Mouse (Mus musculus) kidney, embryonic 16.5 days (tissue): ENCODE data around the gene Plekha7. TPM values are rescaled to one million over a fixed set of nuclear protein-coding genes. Genes with fewer than 3 reads are reported as not detected.

Experiments
- ATAC-seq: fragments of 200-750 bp; cut with Nextera tagmentation; 2 replicates; pipeline ENCODE4 v1.8.0; 2017; ENCODE audit warnings: moderate TSS enrichment; ENCODE audit not compliant: low FRiP score, low TSS enrichment
- H3K27ac ChIP-seq: fragments of 300-500 bp; sonication (generic); 2 replicates; pipeline ENCODE4 v1.5.1; 2014; ENCODE audit warnings: low read length
- H3K27me3 ChIP-seq: fragments of 300-500 bp; sonication (generic); 2 replicates; pipeline ENCODE4 v1.6.1; 2014; ENCODE audit warnings: low read length, control low read depth, mixed read lengths; ENCODE audit not compliant: insufficient read depth
- H3K36me3 ChIP-seq: fragments of 300-500 bp; sonication (generic); 2 replicates; pipeline ENCODE4 v1.6.1; 2014; ENCODE audit warnings: low read length, control low read depth, mixed read lengths; ENCODE audit not compliant: insufficient read depth
- H3K4me1 ChIP-seq: fragments of 300-500 bp; sonication (generic); 2 replicates; pipeline ENCODE4 v1.6.1; 2014; ENCODE audit warnings: low read length, control low read depth, mixed read lengths; ENCODE audit not compliant: insufficient read depth
- H3K4me2 ChIP-seq: fragments of 300-500 bp; sonication (generic); replicated peaks from 2 replicates; pipeline ENCODE4 v1.6.1; 2014; ENCODE audit warnings: low read depth, low read length
- H3K4me3 ChIP-seq: fragments of 300-500 bp; sonication (generic); 2 replicates; pipeline ENCODE4 v1.5.1; 2014; ENCODE audit warnings: mild to moderate bottlenecking, low read length
- H3K9ac ChIP-seq: fragments of 300-500 bp; sonication (generic); replicated peaks from 2 replicates; pipeline ENCODE4 v1.6.1; 2014; ENCODE audit warnings: low read length
- H3K9me3 ChIP-seq: fragments of 300-500 bp; sonication (generic); 2 replicates; pipeline ENCODE4 v1.6.1; 2016; ENCODE audit warnings: low read length, control low read depth
- WGBS: fragments of 180-500 bp; shearing (Covaris S2); extraction: QIAGEN DNeasy Blood & Tissue Kit; methylation state at CpG from one replicate; pipeline ENCODE4 v1.1.7; 2014; 5-methylcytosine and 5-hydroxymethylcytosine counted together
- polyA plus RNA-seq: library from polyadenylated mRNA; unstranded; fragments of >200 nt; fragmentation: Nextera tagmentation; extraction: Ambion mirVana; gene quantifications from 2 replicates; pipeline ENCODE4 v1.2.1, GENCODE M21; 2015

Plekha7 gene
- polyA plus RNA-seq, 1 experiment from 2014 or later: 13.1 TPM

DNA sequence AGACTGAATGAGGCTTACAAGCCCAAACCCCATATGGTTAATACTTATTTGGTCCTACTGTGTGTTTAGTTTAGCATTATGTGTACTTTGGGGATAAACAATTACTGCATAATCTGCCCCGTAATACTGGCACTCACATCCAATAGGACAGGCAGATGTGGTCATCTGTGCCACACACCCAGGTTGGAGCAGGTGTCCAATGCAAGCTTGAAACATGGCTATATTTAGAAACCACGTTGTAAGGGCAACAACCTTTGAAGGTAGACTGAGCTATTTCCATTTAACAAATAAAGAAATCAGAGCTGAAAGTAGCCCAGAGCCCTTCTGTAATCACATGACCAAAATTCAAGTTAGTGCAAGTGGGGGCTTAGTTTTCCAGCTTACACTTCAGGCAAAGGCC, 107.6 kb downstream of the Plekha7 start:
- Histone ChIP-seq H3K27me3 (no peaks in the 10 kb centered on the region), H3K4me3 (no peak overlapping the region), H3K27ac (no peak overlapping the region), H3K9me3 (no peaks in the 10 kb centered on the region), H3K36me3 (no peaks in the 10 kb centered on the region), H3K9ac (no peak overlapping the region), H3K4me2 (no peak overlapping the region), H3K4me1 (peaks cover 33% of the 10 kb centered on the region)
- WGBS: 85% methylated on average over 2 of the region's 2 CpGs
- ATAC-seq: no peak

- Histone ChIP-seq H3K9me3 (no peaks in the 10 kb centered on the region), H3K36me3 (no peaks in the 10 kb centered on the region), H3K4me3 (no peak overlapping the region), H3K4me1 (peaks cover 29% of the 10 kb centered on the region), H3K27me3 (no peaks in the 10 kb centered on the region), H3K4me2 (no peak overlapping the region), H3K9ac (no peak overlapping the region), H3K27ac (0 out of 2 replicates have a peak overlapping the region, but pooled peaks have one; percentile 23)
- WGBS: 38% methylated on average over 2 of the region's 2 CpGs
- no peak for ATAC-seq
Observed at GRCm38 (mm10) chr7:116198902-116199301, 109.3 kb downstream of the Plekha7 start.

- no peak overlapping the region for H3K9ac ChIP-seq
- H3K27ac ChIP-seq: 0 out of 2 replicates have a peak overlapping the region, but pooled peaks have one; percentile 23
- peak; percentile 80 for ATAC-seq
- H3K4me3 ChIP-seq: no peak overlapping the region
- no peaks in the 10 kb centered on the region for H3K9me3 ChIP-seq
- H3K27me3 ChIP-seq: no peaks in the 10 kb centered on the region
- WGBS: 6% methylated on average over 7 of the region's 7 CpGs
- H3K4me1 ChIP-seq: peaks cover 29% of the 10 kb centered on the region
- no peak overlapping the region for H3K4me2 ChIP-seq
- H3K36me3 ChIP-seq: no peaks in the 10 kb centered on the region
Observed at GRCm38 (mm10) chr7:116198407-116198806, 109.8 kb downstream of the Plekha7 start.

DNA sequence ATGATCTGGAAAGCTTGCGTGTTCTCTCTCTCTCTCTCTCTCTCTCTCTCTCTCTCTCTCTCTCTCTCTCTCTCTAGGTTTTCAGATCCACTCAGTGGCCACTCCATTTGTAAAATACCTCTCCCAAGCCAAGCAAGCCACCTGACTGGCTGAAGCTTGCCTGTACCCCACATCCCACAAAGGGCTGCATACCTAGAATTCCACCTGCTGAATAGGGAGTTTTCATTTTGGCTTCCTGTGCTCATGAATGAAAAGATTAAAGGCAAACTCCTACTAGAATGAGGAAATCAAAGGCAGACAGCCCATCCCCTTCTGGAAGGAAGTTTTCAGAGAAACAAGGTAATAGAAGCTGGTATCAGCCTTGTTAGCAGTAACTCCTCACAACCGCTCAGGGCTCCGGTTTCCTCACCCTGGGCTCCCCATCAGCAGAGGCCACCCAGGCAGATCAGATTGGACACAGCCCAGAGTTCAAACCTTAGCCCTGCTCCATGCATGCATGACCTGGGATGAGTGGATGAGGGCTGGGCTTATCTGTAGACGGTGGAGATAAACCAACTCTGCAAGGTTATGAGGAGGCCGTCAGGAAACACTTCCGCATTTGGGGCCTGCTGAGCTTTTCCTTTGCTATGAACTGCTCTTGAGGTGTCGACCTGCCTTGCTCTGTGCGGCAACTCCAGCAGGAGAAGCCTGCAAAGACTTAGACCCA, 111.0 kb downstream of the Plekha7 start:
- no peaks in the 10 kb centered on the region for H3K36me3 ChIP-seq
- no peaks in the 10 kb centered on the region for H3K9me3 ChIP-seq
- H3K9ac ChIP-seq: no peak overlapping the region
- H3K27ac ChIP-seq: 0 out of 2 replicates have a peak overlapping the region, but pooled peaks have one; percentile 25
- H3K4me3 ChIP-seq: no peak overlapping the region
- 36% methylated on average over 8 of the region's 8 CpGs for WGBS
- peak; percentile 37; the same call in 1 of the 2 replicates for ATAC-seq
- no peaks in the 10 kb centered on the region for H3K27me3 ChIP-seq
- H3K4me2 ChIP-seq: peak overlapping the region; percentile 10; the same call in 1 of the 2 replicates
- H3K4me1 ChIP-seq: peaks cover 28% of the 10 kb centered on the region

DNA sequence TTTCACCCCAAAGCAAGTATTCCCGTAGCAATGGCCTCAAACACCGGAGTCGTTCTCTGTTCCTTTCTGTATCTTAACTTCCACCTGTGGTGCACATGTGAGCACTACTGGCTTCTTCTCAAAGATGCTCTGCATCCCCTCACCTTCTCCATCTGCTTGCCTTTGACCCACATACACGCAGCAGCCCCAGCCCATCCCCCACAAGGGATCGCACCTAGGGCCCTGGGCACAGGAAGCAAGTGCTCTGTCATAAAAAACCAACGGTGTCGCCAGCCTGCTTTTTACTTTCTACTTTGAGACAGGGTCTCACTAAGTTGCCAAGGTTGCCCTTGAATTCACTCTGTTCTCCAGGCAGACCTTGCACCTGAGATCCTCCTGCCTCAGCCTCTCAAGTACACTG, 113.2 kb downstream of the Plekha7 start:
- no peaks in the 10 kb centered on the region for H3K27me3 ChIP-seq

GRCm38 (mm10) chr7:116192966-116193365, 115.2 kb downstream of the Plekha7 start:
- 85% methylated on average over 7 of the region's 7 CpGs for WGBS
- no peak overlapping the region for H3K27ac ChIP-seq

More for the DNA sequence above, 113.2 kb downstream of the Plekha7 start:
- no peak overlapping the region for H3K9ac ChIP-seq
- ATAC-seq: no peak
- WGBS: 68% methylated on average over 7 of the region's 7 CpGs
- H3K4me3 ChIP-seq: no peak overlapping the region
- peaks cover 26% of the 10 kb centered on the region for H3K4me1 ChIP-seq
- H3K9me3 ChIP-seq: no peaks in the 10 kb centered on the region
- H3K27ac ChIP-seq: no peak overlapping the region
- no peaks in the 10 kb centered on the region for H3K36me3 ChIP-seq
- no peak overlapping the region for H3K4me2 ChIP-seq

DNA sequence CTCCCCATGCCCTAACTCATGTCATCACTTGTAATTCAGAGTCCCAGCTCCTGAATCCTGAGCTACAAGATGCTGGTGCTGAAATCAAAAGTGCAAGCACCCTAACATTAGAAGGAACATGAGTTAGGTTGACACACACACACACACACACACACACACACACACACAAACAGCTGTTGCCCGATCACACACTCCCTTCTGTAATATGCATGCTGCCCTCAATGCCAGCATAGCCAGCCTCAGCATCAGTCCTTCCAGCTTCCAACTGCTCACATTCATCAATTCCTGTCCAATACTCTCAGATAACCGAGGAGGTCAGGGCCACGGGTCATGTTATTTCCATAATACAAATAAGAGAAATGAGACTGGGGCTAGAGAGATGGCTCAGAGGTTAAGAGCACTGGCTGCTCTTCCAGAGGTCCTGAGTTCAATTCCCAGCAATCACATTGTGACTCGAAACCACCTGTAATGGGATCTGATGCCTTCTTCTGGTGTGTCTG, 116.0 kb downstream of the Plekha7 start:
- 0 out of 2 replicates have a peak, but pooled peaks cover 2% of the 10 kb centered on the region for H3K36me3 ChIP-seq
- no peaks in the 10 kb centered on the region for H3K27me3 ChIP-seq
- H3K27ac ChIP-seq: no peak overlapping the region
- no peak for ATAC-seq
- H3K9me3 ChIP-seq: no peaks in the 10 kb centered on the region
- no peak overlapping the region for H3K4me3 ChIP-seq
- WGBS: 61% methylated on average over 4 of the region's 4 CpGs
- H3K4me1 ChIP-seq: peaks cover 10% of the 10 kb centered on the region; the same call in 1 of the 2 replicates
- no peak overlapping the region for H3K4me2 ChIP-seq
- H3K9ac ChIP-seq: no peak overlapping the region

More at GRCm38 (mm10) chr7:116192966-116193365, 115.2 kb downstream of the Plekha7 start:
- no peak overlapping the region for H3K4me2 ChIP-seq
- ATAC-seq: no peak
- no peaks in the 10 kb centered on the region for H3K9me3 ChIP-seq
- H3K4me3 ChIP-seq: no peak overlapping the region
- peaks cover 18% of the 10 kb centered on the region for H3K4me1 ChIP-seq
- H3K36me3 ChIP-seq: 0 out of 2 replicates have a peak, but pooled peaks cover under 1% of the 10 kb centered on the region
- H3K9ac ChIP-seq: no peak overlapping the region
- H3K27me3 ChIP-seq: no peaks in the 10 kb centered on the region

- H3K9ac ChIP-seq: no peak overlapping the region
- H3K4me1 ChIP-seq: no peaks in the 10 kb centered on the region
- no peak overlapping the region for H3K27ac ChIP-seq
- WGBS: 20% methylated on average over 3 of the region's 3 CpGs
- ATAC-seq: no peak; the same call in 1 of the 2 replicates
- H3K9me3 ChIP-seq: no peaks in the 10 kb centered on the region
- H3K27me3 ChIP-seq: no peaks in the 10 kb centered on the region
- no peak overlapping the region for H3K4me3 ChIP-seq
- H3K36me3 ChIP-seq: 0 out of 2 replicates have a peak, but pooled peaks cover 2% of the 10 kb centered on the region
- no peak overlapping the region for H3K4me2 ChIP-seq
Observed at GRCm38 (mm10) chr7:116191138-116191537, 117.0 kb downstream of the Plekha7 start.

DNA sequence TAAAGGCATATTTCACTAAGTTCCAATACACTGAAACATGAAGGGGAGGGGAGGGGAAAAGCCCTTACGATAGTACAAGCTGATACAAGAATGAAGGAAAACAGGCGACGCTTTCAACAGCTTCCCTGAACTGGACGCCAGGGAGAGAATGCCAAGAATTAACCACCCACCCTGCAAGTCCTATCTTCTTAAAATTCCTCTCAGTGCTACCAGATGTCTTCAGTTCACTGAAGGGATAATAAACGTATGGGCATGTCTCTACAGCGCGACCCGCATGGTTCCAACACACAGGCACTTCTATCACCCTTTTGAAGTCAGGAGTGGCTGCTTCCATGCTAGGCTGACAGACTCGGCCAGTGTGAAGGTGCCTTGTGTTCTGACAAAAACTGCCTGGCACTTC, 118.5 kb downstream of the Plekha7 start:
- H3K27me3 ChIP-seq: no peaks in the 10 kb centered on the region
- 56% methylated on average over 9 of the region's 9 CpGs for WGBS
- no peak for ATAC-seq
- H3K36me3 ChIP-seq: 0 out of 2 replicates have a peak, but pooled peaks cover 2% of the 10 kb centered on the region
- no peak overlapping the region for H3K27ac ChIP-seq
- H3K4me2 ChIP-seq: no peak overlapping the region
- H3K4me3 ChIP-seq: no peak overlapping the region
- H3K4me1 ChIP-seq: peaks cover under 1% of the 10 kb centered on the region; the same call in 1 of the 2 replicates
- H3K9ac ChIP-seq: no peak overlapping the region
- H3K9me3 ChIP-seq: no peaks in the 10 kb centered on the region

DNA sequence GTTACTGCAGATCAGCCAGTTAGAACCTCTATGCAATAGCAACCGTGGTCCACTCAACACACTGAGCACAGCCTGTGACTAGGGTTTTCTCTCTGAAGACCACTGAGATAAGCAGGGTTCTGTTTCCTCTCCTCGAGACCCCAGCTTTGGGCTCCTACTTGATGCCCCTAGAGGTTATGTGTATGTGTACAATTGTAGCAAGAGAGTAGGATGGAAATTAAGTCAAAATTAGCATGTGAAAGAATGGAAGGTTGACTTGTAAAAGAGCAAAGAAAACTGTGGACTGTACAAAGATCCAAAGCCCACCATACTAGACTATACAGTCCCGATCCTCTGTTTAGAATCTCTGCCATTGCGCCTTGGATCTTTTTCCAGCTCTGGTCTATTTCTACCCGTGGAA, 119.8 kb downstream of the Plekha7 start:
- H3K4me3 ChIP-seq: no peak overlapping the region
- peaks cover 3% of the 10 kb centered on the region; the same call in 1 of the 2 replicates for H3K4me1 ChIP-seq
- H3K4me2 ChIP-seq: no peak overlapping the region
- ATAC-seq: no peak
- H3K27ac ChIP-seq: no peak overlapping the region
- WGBS: 86% methylated on average over 5 of the region's 5 CpGs
- H3K9ac ChIP-seq: no peak overlapping the region
- H3K9me3 ChIP-seq: no peaks in the 10 kb centered on the region
- no peaks in the 10 kb centered on the region for H3K27me3 ChIP-seq
- 0 out of 2 replicates have a peak, but pooled peaks cover 2% of the 10 kb centered on the region for H3K36me3 ChIP-seq
